Comparison of ENCODE assay signal across 8 mouse cellular contexts in genomic region chr1:82831547-82832240, GRCm38 (mm10). TPM values are rescaled to one million over a fixed set of nuclear protein-coding genes. Genes with fewer than 3 reads are reported as not detected.
DNase-seq lines count a peak whose midpoint lies in the region; ATAC-seq lines count a peak whose summit lies in the region.

No protein-coding gene starts in this region.

- H3K4me2 ChIP-seq in midbrain, embryonic 16.5 days (ENCODE audit: low read length) = no peak overlapping the region
- H3K4me2 ChIP-seq in midbrain, embryonic 15.5 days = no peak overlapping the region
- H3K4me2 ChIP-seq in hindbrain, embryonic 15.5 days = no peak overlapping the region
- H3K4me2 ChIP-seq in neural tube, embryonic 15.5 days = no peak overlapping the region
- no peak overlapping the region for H3K4me2 ChIP-seq in forebrain, embryonic 15.5 days (replicated peaks)

- H3K36me3 ChIP-seq in midbrain, embryonic 16.5 days (ENCODE audit: control insufficient read depth, insufficient read depth, low read length) = no peaks in the 10 kb centered on the region
- no peaks in the 10 kb centered on the region for H3K36me3 ChIP-seq in midbrain, embryonic 15.5 days (replicated peaks)
- no peaks in the 10 kb centered on the region for H3K36me3 ChIP-seq in hindbrain, embryonic 15.5 days
- no peaks in the 10 kb centered on the region for H3K36me3 ChIP-seq in neural tube, embryonic 15.5 days
- H3K36me3 ChIP-seq in forebrain, embryonic 15.5 days = no peaks in the 10 kb centered on the region

- H3K27ac ChIP-seq in midbrain, embryonic 16.5 days (ENCODE audit: low read length) = 0 out of 2 replicates have a peak overlapping the region, but pooled peaks have one; percentile 17
- no peak overlapping the region for H3K27ac ChIP-seq in midbrain, embryonic 15.5 days
- 0 out of 2 replicates have a peak overlapping the region, but pooled peaks have one; percentile 30 for H3K27ac ChIP-seq in hindbrain, embryonic 15.5 days (replicated peaks)
- H3K27ac ChIP-seq in neural tube, embryonic 15.5 days (replicated peaks) = peak overlapping the region; percentile 18; the same call in 1 of the 2 replicates
- H3K27ac ChIP-seq in forebrain, embryonic 15.5 days (replicated peaks) = no peak overlapping the region

- peak; percentile 77 for DNase-seq in adrenal gland, adult 2 months
- no peak for DNase-seq in spleen, postnatal 14 days (ENCODE audit: low spot score in 2 of 2)
- DNase-seq in layer of hippocampus, postnatal 36 days = no peak

- 71% methylated on average over 9 of the region's 9 CpGs for WGBS in midbrain, embryonic 16.5 days
- 68% methylated on average over 9 of the region's 9 CpGs for WGBS in midbrain, embryonic 15.5 days
- 56% methylated on average over 9 of the region's 9 CpGs for WGBS in hindbrain, embryonic 15.5 days
- 66% methylated on average over 9 of the region's 9 CpGs for WGBS in neural tube, embryonic 15.5 days
- 60% methylated on average over 9 of the region's 9 CpGs for WGBS in forebrain, embryonic 15.5 days

- no peak overlapping the region for H3K9ac ChIP-seq in midbrain, embryonic 16.5 days (ENCODE audit: low read depth, low read length)
- H3K9ac ChIP-seq in midbrain, embryonic 15.5 days = no peak overlapping the region
- no peak overlapping the region for H3K9ac ChIP-seq in hindbrain, embryonic 15.5 days
- no peak overlapping the region for H3K9ac ChIP-seq in neural tube, embryonic 15.5 days (replicated peaks)
- no peak overlapping the region for H3K9ac ChIP-seq in forebrain, embryonic 15.5 days (replicated peaks)

- no peak overlapping the region for H3K4me3 ChIP-seq in midbrain, embryonic 16.5 days (ENCODE audit: low read depth, low read length)
- no peak overlapping the region for H3K4me3 ChIP-seq in midbrain, embryonic 15.5 days
- no peak overlapping the region for H3K4me3 ChIP-seq in hindbrain, embryonic 15.5 days
- H3K4me3 ChIP-seq in neural tube, embryonic 15.5 days (replicated peaks) = no peak overlapping the region
- no peak overlapping the region for H3K4me3 ChIP-seq in forebrain, embryonic 15.5 days

- no peaks in the 10 kb centered on the region for H3K27me3 ChIP-seq in midbrain, embryonic 16.5 days (ENCODE audit: control insufficient read depth, insufficient read depth, low read depth, low read length)
- H3K27me3 ChIP-seq in midbrain, embryonic 15.5 days (replicated peaks) = no peaks in the 10 kb centered on the region
- no peaks in the 10 kb centered on the region for H3K27me3 ChIP-seq in hindbrain, embryonic 15.5 days
- no peaks in the 10 kb centered on the region for H3K27me3 ChIP-seq in neural tube, embryonic 15.5 days (replicated peaks)
- H3K27me3 ChIP-seq in forebrain, embryonic 15.5 days = no peaks in the 10 kb centered on the region

- H3K4me1 ChIP-seq in midbrain, embryonic 16.5 days (ENCODE audit: control insufficient read depth, insufficient read depth, low read length) = no peaks in the 10 kb centered on the region
- no peaks in the 10 kb centered on the region for H3K4me1 ChIP-seq in midbrain, embryonic 15.5 days
- no peaks in the 10 kb centered on the region for H3K4me1 ChIP-seq in hindbrain, embryonic 15.5 days (replicated peaks)
- H3K4me1 ChIP-seq in neural tube, embryonic 15.5 days = no peaks in the 10 kb centered on the region
- H3K4me1 ChIP-seq in forebrain, embryonic 15.5 days = no peaks in the 10 kb centered on the region

- H3K9me3 ChIP-seq in midbrain, embryonic 16.5 days (replicated peaks; ENCODE audit: control insufficient read depth, low read length, poor library complexity, severe bottlenecking) = no peaks in the 10 kb centered on the region
- no peaks in the 10 kb centered on the region for H3K9me3 ChIP-seq in midbrain, embryonic 15.5 days
- no peaks in the 10 kb centered on the region for H3K9me3 ChIP-seq in hindbrain, embryonic 15.5 days
- H3K9me3 ChIP-seq in neural tube, embryonic 15.5 days (replicated peaks) = no peaks in the 10 kb centered on the region
- no peaks in the 10 kb centered on the region for H3K9me3 ChIP-seq in forebrain, embryonic 15.5 days

- no peak for ATAC-seq in midbrain, embryonic 16.5 days
- ATAC-seq in midbrain, embryonic 15.5 days (replicated peaks) = no peak
- peak; percentile 49; the same call in 1 of the 2 replicates for ATAC-seq in hindbrain, embryonic 15.5 days (ENCODE audit: low FRiP score, low read depth)
- ATAC-seq in neural tube, embryonic 15.5 days (ENCODE audit: low FRiP score) = no peak
- no peak for ATAC-seq in forebrain, embryonic 15.5 days (replicated peaks)

RNA-seq across cellular contexts. Expression of gene Agfg1, which starts 7.6 kb away (rescaled TPM):
- 25.7 and 27.9 TPM in 2 replicates for polyA plus RNA-seq in midbrain, embryonic 16.5 days (2015; fragmentation: Nextera tagmentation; extraction: Ambion mirVana)
- 25.2 and 28.3 TPM in 2 replicates for polyA plus RNA-seq in midbrain, embryonic 15.5 days (2015; fragmentation: Nextera tagmentation; extraction: Ambion mirVana)
- total RNA-seq in adrenal gland, adult 2 months (2021) = 10 to 100 TPM; 52.7 to 54.5 TPM
- polyA plus RNA-seq in adrenal gland, adult 2 months (2012; rRNA removed) = 25.7 and 33.3 TPM in 2 replicates
- 26.6 TPM in 2 replicates for polyA plus RNA-seq in hindbrain, embryonic 15.5 days (2015; fragmentation: Nextera tagmentation; extraction: Ambion mirVana)
- 26.6 and 36.5 TPM in 2 replicates for polyA plus RNA-seq in neural tube, embryonic 15.5 days (2015; fragmentation: Nextera tagmentation; extraction: Ambion mirVana)
- 34.6 and 36.8 TPM in 2 replicates for polyA plus RNA-seq in forebrain, embryonic 15.5 days (2015; fragmentation: Nextera tagmentation; extraction: Ambion mirVana)
- total RNA-seq in layer of hippocampus, postnatal 36 days (2021) = 10 to 100 TPM; 80.0 to 80.4 TPM

Comparison
In these comparisons a context has a peak if more than half of its experiments do, and no peak if none do; other contexts are left out.
1. H3K27ac ChIP-seq: peak in midbrain, embryonic 16.5 days (single experiment), hindbrain, embryonic 15.5 days (single experiment) and neural tube, embryonic 15.5 days (single experiment); none in midbrain, embryonic 15.5 days (single experiment) and forebrain, embryonic 15.5 days (single experiment).